Mouse (Mus musculus) lung, adult 10 weeks (tissue): ENCODE results near the gene 9930021J03Rik. TPM values are rescaled to one million over a fixed set of nuclear protein-coding genes. Genes with fewer than 3 reads are reported as not detected.

ENCODE experiments used
- polyA plus RNA-seq: library from polyadenylated mRNA; stranded (reverse); fragments of 350-450 nt; fragmentation: Illumina TruSeq; extraction: RNeasy Lipid Tissue Mini Kit (QIAGEN cat#74804); gene quantifications from one replicate; pipeline ENCODE4 v1.2.3, GENCODE M21; 2014; ENCODE audit warnings: low read depth, low replicate concordance; ENCODE audit not compliant: insufficient read depth

Gene 9930021J03Rik
- polyA plus RNA-seq: 3.6 TPM

DNA sequence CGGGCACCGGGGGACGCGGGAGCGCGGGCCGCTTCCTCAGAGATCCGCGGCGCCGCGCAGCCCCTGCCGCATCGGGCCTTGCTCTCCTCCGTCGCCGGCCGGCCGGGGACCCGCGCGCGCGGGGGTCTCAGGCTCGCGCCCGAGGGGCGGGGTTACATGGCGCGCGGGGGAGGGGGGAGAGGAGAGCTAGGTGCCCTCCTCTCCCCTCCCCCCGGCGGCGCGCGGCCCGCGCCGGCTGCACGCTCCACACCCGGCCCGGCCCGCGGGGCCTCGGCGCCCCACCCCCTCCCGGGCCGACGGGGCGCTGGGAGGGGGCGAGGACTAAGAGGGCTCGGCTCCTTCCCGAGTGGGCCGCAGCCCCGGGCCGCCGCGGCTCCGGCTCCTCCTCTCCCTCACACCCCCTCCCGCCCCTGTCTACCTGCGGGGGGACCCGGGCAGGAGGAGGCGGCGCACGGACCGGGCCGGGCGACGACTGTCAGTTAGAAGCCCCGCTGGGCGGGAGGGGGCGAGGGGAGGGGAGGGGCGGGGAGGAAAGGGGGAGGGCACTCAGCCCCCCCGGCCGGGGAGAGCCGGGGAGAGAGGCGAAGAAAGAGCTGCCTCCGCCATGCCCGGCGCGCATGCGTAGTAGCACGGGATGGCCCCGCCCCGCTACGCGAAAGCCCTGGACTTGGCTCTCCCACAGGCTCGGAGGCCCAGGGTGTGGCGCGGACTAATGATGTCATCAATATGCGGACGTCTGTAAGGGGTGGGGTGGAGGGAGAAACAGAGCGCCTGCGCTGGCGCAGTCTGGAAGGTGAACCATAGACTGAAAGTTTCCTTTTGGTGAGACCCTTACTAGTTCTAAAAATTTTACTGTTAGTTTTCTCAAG is at the start of gene 9930021J03Rik:
Gene 9930021J03Rik, minus strand, starts transcription at position 73 of the 869 bp plus-strand sequence.

DNA sequence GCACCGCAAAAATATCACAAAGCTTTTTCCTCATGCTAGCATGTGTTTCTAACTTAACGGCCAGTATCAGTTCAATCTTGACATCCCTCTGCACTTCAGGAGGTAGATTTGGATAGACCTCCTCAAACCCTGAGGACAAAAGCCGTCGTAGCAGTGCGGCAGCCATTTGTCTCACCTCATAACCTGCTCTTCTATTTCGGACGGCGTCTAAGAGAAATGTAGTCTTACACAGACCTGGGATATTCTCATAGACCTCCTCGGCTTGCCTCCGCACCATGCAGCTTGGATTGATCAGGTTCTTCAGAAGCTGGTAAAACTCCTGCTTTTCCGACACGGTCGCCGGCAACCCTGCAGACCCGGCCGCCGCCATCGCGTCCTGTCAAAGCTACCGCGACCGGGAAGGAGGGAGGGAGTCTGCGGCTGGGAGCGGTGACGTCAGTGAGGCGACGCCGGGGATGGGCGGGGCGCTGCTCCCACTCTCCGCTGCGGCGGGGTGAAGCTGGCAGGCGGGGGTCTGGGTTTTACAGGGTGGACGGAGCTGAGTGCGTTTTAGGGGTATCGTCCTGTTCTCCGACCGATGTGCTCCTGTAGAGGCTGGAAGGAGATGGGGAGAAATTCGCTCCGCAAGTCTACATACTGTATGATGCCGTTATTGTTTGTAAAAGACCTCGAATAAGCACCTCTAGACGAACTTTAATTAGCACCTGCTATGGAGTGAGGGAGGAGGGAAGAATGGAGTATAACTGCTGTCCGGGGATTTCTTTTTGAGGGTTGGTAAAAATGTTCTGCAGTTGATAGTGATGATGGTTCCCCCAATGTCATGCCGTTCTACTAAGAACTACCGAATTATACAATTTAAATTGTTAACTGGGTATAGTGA is 7.0 kb upstream of the 9930021J03Rik start, which contains the start of gene Ranbp6:
Gene Ranbp6, minus strand, starts transcription at position 394 of the 880 bp plus-strand sequence.

DNA sequence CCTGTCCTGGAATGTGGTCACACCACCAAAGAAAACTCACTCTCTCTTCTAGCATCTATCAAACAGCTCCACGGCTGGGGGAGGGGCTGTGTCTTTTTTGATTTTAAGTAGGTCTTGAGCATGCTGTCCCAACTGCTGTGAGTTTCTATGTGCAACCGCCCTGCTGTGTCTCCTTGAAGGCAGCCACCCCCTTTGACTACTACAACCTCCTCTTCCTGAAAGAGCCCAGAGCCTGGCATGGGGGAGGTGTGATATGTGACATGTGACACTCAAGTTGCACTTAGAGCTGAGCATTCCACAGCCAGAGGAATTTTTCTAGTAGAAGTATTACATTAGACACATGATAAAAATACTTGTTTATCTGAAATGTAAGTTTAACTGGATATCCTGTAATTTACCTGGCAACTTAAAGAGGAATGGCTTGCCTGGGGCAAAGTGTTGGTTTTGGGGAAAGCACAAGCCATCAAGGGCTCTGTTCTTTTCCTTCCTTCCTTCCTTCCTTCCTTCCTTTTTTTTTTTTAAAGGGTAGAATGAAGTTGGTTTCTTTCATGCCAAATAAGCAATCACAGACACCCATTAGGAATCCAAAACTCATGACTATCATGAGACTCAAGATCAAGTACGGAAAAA is 108.4 kb downstream of the 9930021J03Rik start, which contains the start of gene Mlana:
Gene Mlana, plus strand, starts transcription at position 580 of the 630 bp plus-strand sequence.

Other genes with a start within 250 kb of the 9930021J03Rik start
- gene Ermp1, start 157.6 kb downstream of the 9930021J03Rik start, polyA plus RNA-seq: 9.0 TPM
- 3.1 TPM for gene Mlana, start 108.2 kb downstream of the 9930021J03Rik start, polyA plus RNA-seq
- 6.2 TPM for gene Ranbp6, start 7.0 kb upstream of the 9930021J03Rik start, polyA plus RNA-seq
- gene Il33, start 119.1 kb upstream of the 9930021J03Rik start, polyA plus RNA-seq: 37.5 TPM
- gene Trpd52l3, start 197.8 kb upstream of the 9930021J03Rik start, polyA plus RNA-seq: not detected
- gene Uhrf2, start 224.5 kb upstream of the 9930021J03Rik start, polyA plus RNA-seq: 23.1 TPM